Mouse (Mus musculus) embryonic facial prominence, embryonic 12.5 days (tissue): Measurements from ENCODE around the gene Smox. TPM values are rescaled to one million over a fixed set of nuclear protein-coding genes. Genes with fewer than 3 reads are reported as not detected.

Source experiments
- ATAC-seq: fragments of 200-750 bp; cut with Nextera tagmentation; 2 replicates; pipeline ENCODE4 v1.8.0; 2017; ENCODE audit not compliant: insufficient number of reproducible peaks, insufficient read depth, low FRiP score, low TSS enrichment
- H3K27ac ChIP-seq: fragments of 300-500 bp; sonication (generic); 2 replicates; pipeline ENCODE4 v1.5.1; 2016; ENCODE audit warnings: mild to moderate bottlenecking
- H3K27me3 ChIP-seq: fragments of 300-500 bp; sonication (generic); 2 replicates; pipeline ENCODE4 v1.6.1; 2016; ENCODE audit warnings: mild to moderate bottlenecking, moderate library complexity
- H3K36me3 ChIP-seq: fragments of 300-500 bp; sonication (generic); 2 replicates; pipeline ENCODE4 v1.6.1; 2016; ENCODE audit warnings: mild to moderate bottlenecking
- H3K4me1 ChIP-seq: fragments of 300-500 bp; sonication (generic); 2 replicates; pipeline ENCODE4 v1.6.1; 2016
- H3K4me2 ChIP-seq: fragments of 300-500 bp; sonication (generic); replicated peaks from 2 replicates; pipeline ENCODE4 v1.6.1; 2016; ENCODE audit warnings: mild to moderate bottlenecking, moderate library complexity
- H3K4me3 ChIP-seq: fragments of 300-500 bp; sonication (generic); 2 replicates; pipeline ENCODE4 v1.5.1; 2016; ENCODE audit warnings: mild to moderate bottlenecking
- H3K9ac ChIP-seq: fragments of 300-500 bp; sonication (generic); 2 replicates; pipeline ENCODE4 v1.6.1; 2016; ENCODE audit warnings: mild to moderate bottlenecking, moderate library complexity
- H3K9me3 ChIP-seq: fragments of 300-500 bp; sonication (generic); 2 replicates; pipeline ENCODE4 v1.6.1; 2016; ENCODE audit warnings: mild to moderate bottlenecking, moderate library complexity
- WGBS: fragments of 180-500 bp; shearing (Covaris S2); methylation state at CpG from one replicate; pipeline ENCODE4 v1.1.7; 2016; 5-methylcytosine and 5-hydroxymethylcytosine counted together
- polyA plus RNA-seq: library from polyadenylated mRNA; unstranded; fragments of >200 nt; fragmentation: Nextera tagmentation; extraction: Ambion mirVana; gene quantifications from 2 replicates; pipeline ENCODE4 v1.2.1, GENCODE M21; 2016

The Smox gene
- polyA plus RNA-seq, 1 experiment from 2014 or later = 64.8 TPM

DNA sequence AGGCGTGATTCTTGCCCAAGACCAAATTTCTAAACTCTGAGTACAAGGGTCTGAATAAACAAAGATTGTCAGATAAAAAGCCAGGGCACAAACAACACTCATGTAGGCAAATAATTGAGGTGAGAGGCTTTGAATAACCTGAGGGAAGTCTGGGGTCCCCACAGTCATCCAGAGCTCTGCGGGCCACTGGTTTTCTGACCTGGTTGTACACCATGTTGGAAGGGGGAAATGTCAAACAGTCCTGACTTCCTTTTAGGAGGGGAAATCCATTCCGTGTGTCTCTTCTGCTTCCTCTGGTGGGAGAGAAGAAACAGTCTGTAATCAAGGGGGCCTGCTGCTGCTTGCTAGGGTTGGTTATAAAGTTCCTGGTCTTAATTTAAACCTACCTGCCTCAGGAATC, 5.2 kb upstream of the Smox start:
- Histone ChIP-seq H3K4me1 (0 out of 2 replicates have a peak, but pooled peaks cover 4% of the 10 kb centered on the region), H3K9me3 (no peaks in the 10 kb centered on the region)
- 75% methylated on average over 3 of the region's 3 CpGs for WGBS

GRCm38 (mm10) chr2:131487337-131487736, 4.0 kb upstream of the Smox start:
- H3K4me1 ChIP-seq = 0 out of 2 replicates have a peak, but pooled peaks cover 8% of the 10 kb centered on the region
- 47% methylated on average over 5 of the region's 5 CpGs for WGBS

More for the DNA sequence above, 5.2 kb upstream of the Smox start:
- no peaks in the 10 kb centered on the region for H3K36me3 ChIP-seq
- no peak overlapping the region for H3K27ac ChIP-seq
- no peak overlapping the region for H3K4me3 ChIP-seq
- H3K27me3 ChIP-seq = no peaks in the 10 kb centered on the region
- ATAC-seq = no peak
- no peak overlapping the region for H3K4me2 ChIP-seq
- H3K9ac ChIP-seq = no peak overlapping the region

DNA sequence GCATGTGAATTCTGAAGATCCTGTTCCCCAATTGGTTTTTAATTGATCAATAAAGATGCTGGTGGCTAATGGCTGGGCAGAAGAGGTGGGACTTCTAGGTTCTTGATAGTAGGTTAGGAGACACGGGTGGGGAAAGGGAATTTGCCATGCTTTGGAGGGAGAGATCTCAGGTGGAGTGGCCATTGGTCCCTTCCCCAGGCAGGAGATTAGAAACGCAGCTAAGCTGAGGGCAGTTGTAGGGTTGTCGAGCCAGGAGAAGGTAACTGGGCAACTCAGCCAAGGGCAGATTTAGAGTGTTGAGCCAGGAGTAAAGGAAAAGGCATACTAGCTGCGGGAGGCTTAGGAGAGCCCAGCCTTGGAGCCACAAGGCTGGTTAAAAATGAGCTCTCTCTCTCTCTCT, 3.0 kb upstream of the Smox start:
- H3K36me3 ChIP-seq = no peaks in the 10 kb centered on the region
- no peak overlapping the region for H3K4me2 ChIP-seq
- WGBS = 79% methylated on average over 4 of the region's 4 CpGs
- H3K9ac ChIP-seq = no peak overlapping the region
- no peaks in the 10 kb centered on the region for H3K27me3 ChIP-seq
- no peak overlapping the region for H3K4me3 ChIP-seq
- no peak overlapping the region for H3K27ac ChIP-seq
- peaks cover 17% of the 10 kb centered on the region for H3K4me1 ChIP-seq
- ATAC-seq = no peak
- no peaks in the 10 kb centered on the region for H3K9me3 ChIP-seq

More at GRCm38 (mm10) chr2:131487337-131487736, 4.0 kb upstream of the Smox start:
- H3K36me3 ChIP-seq = no peaks in the 10 kb centered on the region
- no peak overlapping the region for H3K4me2 ChIP-seq
- no peaks in the 10 kb centered on the region for H3K9me3 ChIP-seq
- no peak overlapping the region for H3K4me3 ChIP-seq
- H3K27me3 ChIP-seq = no peaks in the 10 kb centered on the region
- no peak overlapping the region for H3K27ac ChIP-seq
- no peak for ATAC-seq
- H3K9ac ChIP-seq = no peak overlapping the region

DNA sequence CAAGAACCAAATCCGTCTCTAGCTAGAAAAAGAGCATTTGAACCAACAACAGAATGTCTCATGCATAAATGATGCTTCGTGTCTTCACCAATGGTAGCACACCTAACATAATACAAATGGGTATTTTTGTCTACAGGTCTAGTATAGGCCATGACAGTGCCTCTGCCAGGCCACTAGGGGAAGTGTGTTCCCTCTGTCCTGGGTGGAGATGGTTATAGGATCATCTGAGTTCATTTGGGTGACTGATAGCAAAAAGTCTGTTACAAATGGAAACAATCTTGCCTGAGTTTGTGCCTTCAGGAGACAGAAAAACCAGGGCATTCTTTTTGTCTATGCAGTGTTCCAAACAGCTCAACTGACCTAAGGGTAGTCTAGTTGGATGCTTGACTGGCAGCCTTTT, 2.4 kb upstream of the Smox start:
- ATAC-seq = no peak
- 86% methylated on average over 2 of the region's 2 CpGs for WGBS
- Histone ChIP-seq H3K36me3 (no peaks in the 10 kb centered on the region), H3K4me3 (no peak overlapping the region), H3K4me1 (peaks cover 17% of the 10 kb centered on the region), H3K27me3 (no peaks in the 10 kb centered on the region), H3K9ac (no peak overlapping the region), H3K4me2 (no peak overlapping the region), H3K27ac (no peak overlapping the region), H3K9me3 (no peaks in the 10 kb centered on the region)

DNA sequence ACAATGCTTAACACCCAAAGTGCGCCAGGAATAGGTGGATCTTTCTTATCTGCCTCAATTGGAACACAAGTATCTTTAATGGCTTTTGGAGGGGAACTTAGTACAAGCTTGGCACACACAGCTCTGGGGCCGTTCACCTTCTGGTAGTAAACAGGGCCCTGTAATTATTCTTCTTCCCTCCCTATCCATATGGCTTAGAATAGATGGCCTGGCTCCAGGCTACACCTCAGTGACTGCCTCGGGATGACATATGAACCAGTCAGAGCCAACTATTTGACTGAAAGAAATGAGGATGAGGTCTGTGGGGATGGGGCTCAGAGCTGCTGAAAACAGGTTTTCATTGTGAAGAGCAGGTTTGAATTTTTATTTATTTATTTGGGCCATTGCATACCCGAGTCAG, 1.7 kb upstream of the Smox start:
- no peaks in the 10 kb centered on the region for H3K27me3 ChIP-seq
- no peak overlapping the region for H3K9ac ChIP-seq
- no peaks in the 10 kb centered on the region for H3K9me3 ChIP-seq
- no peak for ATAC-seq
- no peak overlapping the region for H3K4me3 ChIP-seq
- peaks cover 17% of the 10 kb centered on the region for H3K4me1 ChIP-seq
- WGBS = 62% methylated on average over 4 of the region's 4 CpGs
- H3K27ac ChIP-seq = no peak overlapping the region
- H3K36me3 ChIP-seq = no peaks in the 10 kb centered on the region
- H3K4me2 ChIP-seq = no peak overlapping the region

DNA sequence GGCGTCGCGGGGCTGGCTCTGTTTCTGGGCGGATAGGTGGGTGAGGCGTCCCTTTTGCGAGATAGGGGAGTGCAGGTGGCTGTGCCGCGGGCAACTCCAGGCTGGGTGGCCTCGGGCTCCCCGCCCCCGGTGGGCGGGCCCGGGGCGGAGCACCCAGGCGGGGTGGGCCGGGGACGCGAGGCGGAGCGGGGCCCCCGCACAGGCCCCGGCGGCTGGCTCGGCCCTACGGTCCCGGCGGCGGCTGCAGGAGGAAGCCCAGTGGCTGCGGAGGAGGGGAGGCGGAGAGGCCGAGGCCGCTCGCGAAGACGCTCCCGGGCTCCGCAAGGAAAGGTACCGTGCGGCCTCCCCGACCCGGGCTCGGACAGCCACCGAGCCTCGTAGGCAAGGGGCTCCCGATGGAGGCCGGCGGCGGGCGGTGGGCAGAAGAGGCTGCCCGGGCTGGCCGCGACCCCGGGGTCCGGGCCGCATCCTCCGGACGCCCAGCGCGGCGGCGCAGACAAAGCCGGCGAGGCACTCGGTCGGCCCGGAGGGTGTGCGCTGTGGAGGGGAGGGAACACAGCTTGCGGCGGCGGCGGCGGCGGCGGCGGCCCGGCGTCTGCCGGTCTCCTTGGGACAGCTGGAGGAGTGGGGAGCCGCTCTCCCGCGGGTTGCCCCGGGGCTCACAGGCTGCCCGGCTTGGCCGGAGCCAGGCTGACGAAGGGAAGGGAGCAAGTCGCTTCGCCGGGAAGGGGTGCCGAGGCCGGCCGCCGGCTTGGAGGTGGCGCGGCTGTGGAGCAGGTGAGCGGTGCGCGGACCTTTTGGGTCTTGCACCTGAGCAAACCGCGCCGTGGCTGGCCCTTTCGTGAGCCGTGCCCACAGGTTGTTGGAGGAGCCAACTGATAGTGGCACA, 655 bp downstream of the Smox start:
- no peaks in the 10 kb centered on the region for H3K36me3 ChIP-seq
- peak overlapping the region; percentile 67 for H3K27ac ChIP-seq
- ATAC-seq = peak; percentile 89
- peak overlapping the region; percentile 86 for H3K9ac ChIP-seq
- WGBS = under 1% methylated on average over 74 of the region's 102 CpGs
- H3K9me3 ChIP-seq = no peaks in the 10 kb centered on the region
- peak overlapping the region; percentile 97 for H3K4me2 ChIP-seq
- H3K4me3 ChIP-seq = peak overlapping the region; percentile 87
- no peaks in the 10 kb centered on the region for H3K27me3 ChIP-seq
- H3K4me1 ChIP-seq = peaks cover 23% of the 10 kb centered on the region

GRCm38 (mm10) chr2:131492596-131493139, 1.4 kb downstream of the Smox start:
- Histone ChIP-seq H3K27ac (no peak overlapping the region; the same call in 1 of the 2 replicates), H3K4me2 (peak overlapping the region; percentile 97), H3K4me1 (peaks cover 28% of the 10 kb centered on the region), H3K36me3 (no peaks in the 10 kb centered on the region), H3K27me3 (no peaks in the 10 kb centered on the region), H3K9ac (peak overlapping the region; percentile 86), H3K4me3 (peak overlapping the region; percentile 87), H3K9me3 (no peaks in the 10 kb centered on the region)
- no peak for ATAC-seq
- WGBS = 11% methylated on average over 10 of the region's 10 CpGs

- Histone ChIP-seq H3K4me1 (peaks cover 28% of the 10 kb centered on the region), H3K36me3 (no peaks in the 10 kb centered on the region), H3K27me3 (no peaks in the 10 kb centered on the region), H3K4me2 (peak overlapping the region; percentile 97), H3K4me3 (peak overlapping the region; percentile 87; the same call in 1 of the 2 replicates), H3K27ac (no peak overlapping the region), H3K9me3 (no peaks in the 10 kb centered on the region), H3K9ac (0 out of 2 replicates have a peak overlapping the region, but pooled peaks have one; percentile 86)
- WGBS = 51% methylated on average over 5 of the region's 5 CpGs
- ATAC-seq = no peak
Observed at GRCm38 (mm10) chr2:131493446-131493845, 2.1 kb downstream of the Smox start.

- no peak overlapping the region for H3K4me3 ChIP-seq
- 73% methylated on average over 3 of the region's 3 CpGs for WGBS
- peaks cover 36% of the 10 kb centered on the region for H3K4me1 ChIP-seq
- H3K27me3 ChIP-seq = no peaks in the 10 kb centered on the region
- H3K4me2 ChIP-seq = no peak overlapping the region
- ATAC-seq = no peak
- H3K36me3 ChIP-seq = no peaks in the 10 kb centered on the region
- no peaks in the 10 kb centered on the region for H3K9me3 ChIP-seq
- H3K9ac ChIP-seq = no peak overlapping the region
- H3K27ac ChIP-seq = no peak overlapping the region
Observed at GRCm38 (mm10) chr2:131495256-131495655, 4.0 kb downstream of the Smox start.

DNA sequence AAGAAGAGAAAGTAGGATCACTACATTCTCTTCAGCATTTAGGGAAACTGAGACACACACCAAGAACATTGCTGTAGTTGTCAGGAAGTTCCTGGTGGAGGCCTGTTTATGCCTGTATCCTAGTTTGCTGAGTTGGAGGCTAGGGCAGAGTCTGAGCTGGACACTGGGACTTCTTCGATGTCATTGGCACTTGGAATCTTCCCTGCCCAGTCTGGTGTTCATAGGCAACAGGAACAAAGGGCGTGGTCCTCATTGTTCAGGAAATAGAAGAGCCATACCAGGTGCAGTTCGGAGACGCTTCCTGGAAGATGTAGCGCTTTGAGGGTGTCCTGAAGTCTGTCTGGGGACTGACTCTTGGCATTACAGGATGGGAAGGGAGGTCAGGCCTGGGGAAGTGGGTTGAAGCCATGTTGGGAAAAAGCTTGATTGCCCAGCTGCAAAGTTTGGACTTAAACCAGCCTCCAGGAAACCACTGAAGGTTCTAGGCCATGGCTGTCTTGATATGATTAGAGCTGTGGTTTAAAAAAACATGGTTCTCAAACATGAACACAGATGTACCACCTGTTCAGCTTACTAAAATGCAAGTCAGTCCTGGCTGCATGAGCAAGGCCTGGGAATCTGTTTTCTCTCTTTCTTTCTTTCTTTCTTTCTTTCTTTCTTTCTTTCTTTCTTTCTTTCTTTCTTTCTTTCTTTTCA, 5.0 kb downstream of the Smox start:
- H3K4me3 ChIP-seq = no peak overlapping the region
- H3K4me2 ChIP-seq = no peak overlapping the region
- 86% methylated on average over 5 of the region's 5 CpGs for WGBS
- ATAC-seq = no peak
- no peaks in the 10 kb centered on the region for H3K9me3 ChIP-seq
- no peaks in the 10 kb centered on the region for H3K36me3 ChIP-seq
- no peak overlapping the region for H3K27ac ChIP-seq
- H3K27me3 ChIP-seq = no peaks in the 10 kb centered on the region
- no peak overlapping the region for H3K9ac ChIP-seq
- peaks cover 43% of the 10 kb centered on the region for H3K4me1 ChIP-seq

DNA sequence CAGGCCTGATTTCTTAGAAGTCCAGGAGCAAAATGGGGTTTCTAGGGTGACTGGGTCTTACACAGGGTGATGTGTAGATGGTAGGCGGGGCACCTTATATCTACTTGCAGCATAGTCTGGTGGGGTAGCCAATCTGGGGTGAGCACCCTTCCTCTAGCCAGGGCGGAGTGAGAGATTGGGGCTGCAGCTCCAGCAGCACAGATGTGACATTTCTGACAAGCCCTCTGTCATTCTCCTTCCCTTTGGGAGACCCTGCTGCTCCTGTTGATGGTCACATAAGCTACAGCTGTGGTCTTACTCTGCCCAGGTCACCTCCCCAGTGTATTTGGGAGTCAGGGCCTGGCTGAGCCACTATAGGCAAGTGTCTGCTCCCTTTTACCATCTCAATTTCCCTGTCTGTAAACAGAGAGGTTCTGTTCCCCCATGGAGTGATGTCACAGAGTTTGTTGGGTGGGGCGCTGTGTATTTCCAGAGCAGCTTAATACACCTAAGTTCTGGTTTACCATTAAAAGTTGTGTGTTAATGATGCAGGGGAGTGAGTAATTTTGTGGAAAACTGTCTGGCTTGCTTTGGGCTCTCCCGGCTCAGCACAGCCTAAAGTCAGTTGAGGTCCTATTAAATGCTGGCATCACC, 6.0 kb downstream of the Smox start:
- Histone ChIP-seq H3K9ac (no peak overlapping the region), H3K27ac (no peak overlapping the region), H3K9me3 (no peaks in the 10 kb centered on the region), H3K4me3 (no peak overlapping the region), H3K36me3 (no peaks in the 10 kb centered on the region), H3K4me2 (no peak overlapping the region), H3K27me3 (no peaks in the 10 kb centered on the region), H3K4me1 (peaks cover 47% of the 10 kb centered on the region)
- 89% methylated on average over 4 of the region's 4 CpGs for WGBS
- ATAC-seq = no peak
